Mouse (Mus musculus): ENCODE measurements at regions not wholly inside any gene's neighbourhood (a gene's known extent, or its start where the extent isn't known, plus 50 kb on each side); places are given as distances from the start of the nearest gene placed in this dataset.

GRCm38 (mm10) chr9:97284282-97284802 is 85.4 kb downstream of the Trim42 start:
- TF ChIP-seq CTCF (IDR thresholded peaks at IDR 0.05; ENCODE audit: extremely low read depth, insufficient read length, insufficient replicate concordance, low read depth, low read length) (no peak), POLR2A (IDR thresholded peaks at IDR 0.05; ENCODE audit: low read depth, low read length) (no peak)
